Mouse (Mus musculus) gastrocnemius, postnatal 10 days (tissue): ENCODE results near the gene Numbl. TPM values are rescaled to one million over a fixed set of nuclear protein-coding genes. Genes with fewer than 3 reads are reported as not detected.
A peak's percentile ranks its signal among the peaks of the same experiment; 100 is the strongest.

ENCODE experiments used
- DNase-seq: peaks from one replicate; pipeline ENCODE4 v3.0.0; 2021; ENCODE audit warnings: mixed read lengths
- total RNA-seq, 2 experiments: library from RNA; stranded (reverse); gene quantifications; 2 replicates each; pipeline ENCODE4 v1.2.3; 2021

The Numbl gene
- total RNA-seq, 2 experiments from 2014 or later = 14.7 to 17.0 TPM

GRCm38 (mm10) chr7:27295956-27296355 is 37.7 kb downstream of the Numbl start:
- no peak for DNase-seq

DNA sequence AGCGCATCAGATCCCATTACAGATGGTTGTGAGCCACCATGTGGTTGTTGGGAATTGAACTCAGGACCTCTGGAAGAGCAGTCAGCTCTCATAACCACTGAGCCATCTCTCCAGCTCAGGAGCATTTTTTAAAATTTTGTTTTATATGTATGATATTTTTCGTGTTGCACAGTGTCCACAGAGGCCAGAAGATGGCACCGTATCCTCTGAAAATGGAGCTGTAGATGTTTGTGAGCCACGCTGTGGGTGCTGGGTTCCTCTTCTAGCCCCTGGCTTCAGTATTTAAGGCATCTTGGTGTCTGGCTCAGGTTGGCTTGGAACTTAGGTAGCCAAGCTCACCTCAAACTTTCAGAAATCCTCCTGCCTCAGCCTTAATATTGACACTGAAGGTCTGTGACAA is 38.3 kb downstream of the Numbl start:
- DNase-seq = no peak

DNA sequence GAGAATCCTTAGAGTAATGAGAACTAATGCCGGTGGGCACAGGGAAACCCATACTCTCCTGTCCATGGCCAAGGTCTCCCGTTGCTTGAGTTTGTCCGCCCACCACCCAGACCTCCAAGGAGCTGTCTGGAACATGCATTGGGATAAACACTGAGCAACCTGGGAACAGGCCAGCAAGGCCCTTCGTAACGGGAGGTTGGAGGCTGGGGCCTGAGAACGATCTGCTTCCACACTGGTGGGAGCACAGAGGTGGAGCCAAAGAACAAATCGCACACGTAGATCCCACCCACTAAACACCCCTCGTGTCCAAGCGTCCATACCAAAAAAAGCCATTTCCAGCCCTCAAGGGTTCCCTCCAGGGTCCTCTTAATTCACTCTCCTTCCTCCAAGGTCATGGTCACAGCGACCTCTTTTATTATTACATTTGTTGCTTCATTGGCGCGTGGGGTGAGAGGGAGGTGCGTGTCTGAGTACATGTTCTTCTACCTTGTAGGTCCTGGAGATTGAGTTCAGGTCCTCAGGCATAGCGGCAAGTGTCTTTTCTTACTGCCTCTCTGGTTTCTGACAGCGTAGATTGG is 39.9 kb downstream of the Numbl start:
- no peak for DNase-seq

- DNase-seq = no peak
Measured at GRCm38 (mm10) chr7:27298816-27299215, 40.6 kb downstream of the Numbl start.

DNA sequence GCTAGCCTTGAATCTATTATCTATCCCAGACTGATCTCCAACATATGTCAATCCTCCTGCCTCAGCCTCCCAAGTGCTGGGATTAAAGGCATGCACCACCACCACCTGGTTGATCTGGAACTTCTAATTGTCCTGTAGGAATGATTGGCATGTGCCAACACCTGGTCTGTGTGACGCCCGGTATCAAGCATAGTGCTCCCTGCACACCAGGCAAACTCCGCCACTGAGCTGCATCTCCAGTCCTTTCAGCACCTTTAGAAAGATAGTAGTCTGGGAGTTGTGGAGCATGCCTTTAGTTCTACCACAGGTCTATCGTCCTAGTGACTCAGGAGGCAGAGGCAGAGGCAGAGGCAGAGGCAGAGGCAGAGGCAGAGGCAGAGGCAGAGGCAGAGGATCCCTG is 42.1 kb downstream of the Numbl start:
- no peak for DNase-seq

GRCm38 (mm10) chr7:27300801-27301200 is 42.6 kb downstream of the Numbl start:
- DNase-seq = no peak

GRCm38 (mm10) chr7:27302172-27302571 is 43.9 kb downstream of the Numbl start:
- peak; percentile 84 for DNase-seq

GRCm38 (mm10) chr7:27305091-27305730 is 47.0 kb downstream of the Numbl start:
- no peak for DNase-seq

DNA sequence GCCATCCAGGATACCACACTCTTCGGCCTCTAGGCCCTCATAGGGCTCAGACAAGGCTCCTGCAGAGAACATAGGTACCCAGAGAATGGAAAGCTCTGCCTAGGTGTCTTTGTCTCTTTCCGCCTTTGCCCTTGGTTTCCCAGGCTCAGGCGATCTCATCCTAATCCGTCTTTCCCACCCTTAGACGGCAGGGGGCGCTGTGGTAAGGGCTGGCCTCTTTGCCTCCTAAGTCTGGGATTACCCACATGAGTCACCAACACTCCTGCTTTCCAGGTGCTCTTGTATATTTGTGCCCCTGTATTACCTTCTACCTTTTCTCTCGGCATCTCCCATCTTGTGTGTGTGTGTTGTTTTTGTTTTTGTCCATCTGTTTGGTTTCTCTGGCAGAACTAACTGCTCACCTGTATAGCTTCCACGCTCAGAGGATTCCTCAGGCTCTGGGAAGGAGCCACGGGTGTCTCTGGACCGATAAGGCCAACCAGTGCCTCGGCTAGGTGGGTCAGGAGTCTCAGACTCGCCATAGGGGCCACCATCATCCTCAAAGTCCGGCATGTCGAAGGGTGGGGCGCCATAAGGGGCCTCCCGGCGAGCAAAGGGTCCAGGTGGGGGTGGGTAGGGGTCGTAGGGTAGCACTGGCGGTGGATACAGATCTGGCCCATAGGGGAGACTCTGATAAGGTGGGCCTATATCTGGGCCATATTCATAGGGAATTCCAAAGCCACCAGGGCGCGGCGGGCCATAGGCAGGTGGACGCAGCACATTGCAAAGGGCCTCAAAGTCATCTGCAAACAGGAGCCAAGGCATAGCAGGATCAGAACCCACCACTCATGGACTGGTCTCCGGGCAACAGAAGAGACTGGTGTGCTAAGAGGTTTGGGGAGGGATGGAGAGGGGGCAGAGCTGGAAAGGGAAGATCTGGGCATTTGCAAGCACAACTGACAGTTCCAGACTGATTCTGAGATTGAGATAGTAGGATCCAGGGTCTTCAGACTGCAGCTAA is 48.2 kb downstream of the Numbl start:
- peak; percentile 72 for DNase-seq

DNA sequence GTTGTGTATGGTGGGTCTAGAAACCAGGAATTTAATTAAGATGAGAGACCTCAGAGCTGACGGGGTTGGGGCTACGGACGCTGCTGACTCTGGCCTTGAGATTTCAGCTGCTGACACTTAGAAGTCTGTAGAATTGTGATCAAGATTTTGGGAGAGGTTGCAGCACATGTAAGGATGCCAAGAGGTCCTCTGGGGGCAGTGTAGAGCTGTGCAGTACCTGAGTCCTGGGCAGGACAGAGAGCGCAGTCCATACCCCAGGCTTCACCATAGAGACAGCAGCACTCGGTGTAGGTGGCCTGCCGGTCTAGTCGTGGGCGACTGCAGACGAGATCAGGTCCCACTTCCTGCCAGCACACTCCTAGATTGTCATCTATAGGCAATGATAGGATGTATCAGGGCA is 49.3 kb downstream of the Numbl start:
- no peak for DNase-seq

GRCm38 (mm10) chr7:27308821-27309549 is 50.8 kb downstream of the Numbl start:
- DNase-seq = no peak

- no peak for DNase-seq
Measured at GRCm38 (mm10) chr7:27309832-27310231, 51.6 kb downstream of the Numbl start.

DNA sequence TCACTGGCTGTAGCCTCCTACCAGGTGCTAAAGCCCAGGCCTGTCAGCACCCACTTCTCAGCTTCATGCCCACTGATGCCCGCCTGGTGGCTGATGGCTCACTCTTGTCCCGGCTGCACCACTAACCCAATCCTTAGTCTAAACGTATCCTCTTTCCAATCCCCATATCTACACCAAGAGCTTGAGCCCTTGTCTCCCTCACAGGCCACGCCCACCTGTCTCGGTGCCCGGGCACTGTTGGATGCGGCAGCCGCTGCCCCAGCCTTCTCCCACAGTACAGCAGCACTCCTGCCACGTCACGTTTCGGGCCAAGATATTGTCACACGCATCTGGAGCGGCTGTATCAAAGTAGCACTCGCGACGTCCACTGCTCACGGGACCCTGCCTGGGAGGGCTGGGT is 52.1 kb downstream of the Numbl start:
- DNase-seq = peak; percentile 73

GRCm38 (mm10) chr7:27310996-27311535 is 52.8 kb downstream of the Numbl start:
- DNase-seq = no peak

- no peak for DNase-seq
Measured at GRCm38 (mm10) chr7:27311651-27312284, 53.5 kb downstream of the Numbl start.

DNA sequence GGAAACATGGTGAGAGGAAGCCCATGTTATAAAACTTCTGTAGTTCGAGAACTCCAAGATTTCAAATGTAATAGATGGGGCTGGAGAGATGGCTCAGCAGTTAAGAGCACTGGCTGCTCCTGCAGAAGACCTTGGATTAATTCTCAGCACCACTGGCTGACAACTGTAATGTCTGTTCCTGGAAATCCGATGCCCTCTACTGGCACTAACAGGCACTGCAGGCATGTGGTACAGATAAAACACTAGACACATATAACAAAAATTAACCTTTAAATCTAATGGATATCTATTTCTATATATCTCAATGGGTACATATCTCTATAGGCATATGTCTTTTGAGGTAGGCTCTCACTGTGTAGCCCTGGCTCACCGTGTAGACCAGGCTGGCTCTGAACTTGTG is 56.2 kb downstream of the Numbl start:
- no peak for DNase-seq

GRCm38 (mm10) chr7:27315958-27316357 is 57.7 kb downstream of the Numbl start:
- peak; percentile 66 for DNase-seq

DNA sequence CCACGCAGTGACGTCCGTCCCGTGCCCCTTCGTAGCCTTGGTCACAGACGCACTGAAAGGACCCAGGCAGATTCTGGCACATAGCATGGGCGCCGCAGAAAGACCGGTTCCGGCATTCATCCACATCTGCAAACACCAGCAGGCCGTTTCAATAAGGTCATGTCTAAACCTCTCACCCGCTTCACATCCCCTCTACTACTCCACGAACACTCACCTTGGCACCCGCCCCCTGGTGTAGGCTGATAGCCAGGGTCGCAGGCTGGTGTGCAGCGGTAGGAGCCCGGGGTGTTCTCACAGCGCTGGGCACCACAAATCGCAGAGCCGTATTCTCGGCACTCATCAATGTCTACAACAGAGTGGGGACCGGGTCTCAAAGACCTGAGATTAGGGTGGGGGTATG is 61.2 kb downstream of the Numbl start:
- DNase-seq = no peak

- DNase-seq = no peak
Measured at GRCm38 (mm10) chr7:27322291-27322690, 64.1 kb downstream of the Numbl start.

DNA sequence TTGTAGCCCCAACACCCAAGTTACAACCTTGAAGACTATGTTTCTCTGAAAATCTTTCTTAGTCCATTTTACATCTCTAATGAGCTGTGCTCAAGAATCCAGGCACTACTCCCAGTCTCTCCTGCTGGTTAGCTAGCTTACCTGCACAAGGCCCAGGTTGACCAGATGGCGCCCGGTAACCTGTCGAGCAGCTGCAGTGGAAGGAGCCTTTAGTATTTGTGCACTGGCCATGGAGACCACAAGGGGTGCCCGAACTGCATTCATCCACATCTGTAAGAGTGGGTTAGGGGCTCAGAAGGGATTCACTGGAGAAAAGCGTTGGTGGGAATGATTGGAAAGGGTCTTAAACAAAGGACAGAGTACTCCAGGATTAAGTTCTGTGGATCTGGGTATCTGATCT is 64.8 kb downstream of the Numbl start:
- DNase-seq = no peak

DNA sequence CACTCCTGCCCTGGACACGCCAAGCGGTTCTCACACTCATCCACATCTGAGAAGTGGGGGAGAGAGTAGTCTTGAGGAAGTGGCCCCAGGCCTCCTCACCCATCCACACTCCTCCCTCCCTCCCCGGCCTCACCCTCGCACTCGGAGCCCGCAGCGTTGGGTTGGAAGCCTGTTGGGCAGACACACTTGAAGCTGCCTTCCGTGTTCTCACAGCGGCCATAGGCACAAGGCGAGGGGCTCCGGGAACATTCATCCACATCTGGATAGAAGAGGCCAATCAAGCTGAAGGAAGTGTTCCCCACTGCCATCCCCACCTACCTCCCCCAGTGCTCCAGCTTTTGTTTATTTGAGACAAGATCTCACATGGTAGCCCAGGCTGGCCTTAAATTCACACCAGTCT is 65.9 kb downstream of the Numbl start:
- no peak for DNase-seq

DNA sequence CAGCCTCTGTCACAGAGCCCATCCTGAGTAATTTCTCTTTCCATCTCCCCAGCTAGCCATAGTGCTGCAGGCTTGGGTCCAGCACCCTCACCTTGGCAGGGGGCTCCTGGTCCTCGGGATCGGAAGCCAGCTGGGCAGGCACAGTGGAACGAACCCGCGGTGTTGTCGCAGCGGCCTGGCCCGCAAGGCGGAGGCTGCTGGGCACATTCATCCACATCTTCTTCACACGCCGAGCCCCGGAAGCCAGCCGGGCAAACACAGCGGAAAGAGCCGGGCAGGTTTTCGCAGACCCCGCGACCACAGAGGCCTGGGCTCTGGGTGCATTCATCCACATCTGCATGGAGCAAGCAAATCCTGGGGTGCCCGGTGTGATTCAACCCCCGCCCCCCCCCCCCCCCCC is 66.7 kb downstream of the Numbl start:
- no peak for DNase-seq
